ENCODE assay signal across 8 mouse cellular contexts in genomic region chr6:127945725-127946124, GRCm38 (mm10). TPM values are rescaled to one million over a fixed set of nuclear protein-coding genes. Genes with fewer than 3 reads are reported as not detected.
A peak's percentile ranks its signal among the peaks of the same experiment; 100 is the strongest.
DNase-seq lines count a peak whose midpoint lies in the region.

No protein-coding gene starts in this region.

- no peak overlapping the region for H3K4me3 ChIP-seq in forebrain, embryonic 10.5 days

- H3K9me3 ChIP-seq in forebrain, embryonic 10.5 days: no peaks in the 10 kb centered on the region

- DNase-seq in Muller cell, postnatal 12 days (ENCODE audit: inconsistent ontology term): peak; percentile 31
- DNase-seq in c-Kit-positive CD71-positive TER-119-positive erythroid progenitor cells, embryonic 14.5 days (ENCODE audit: low spot score): peak; percentile 28
- peak; percentile 73 for DNase-seq in forebrain, embryonic 10.5 days (ENCODE audit: extremely low spot score, low spot score)
- peak; percentile 67 to 71 for DNase-seq in heart, postnatal 36 days
- peak; percentile 82 to 85 for DNase-seq in kidney, postnatal 4 days
- peak; percentile 41 to 48 for DNase-seq in lung, adult 18-20 months
- peak; percentile 73 for DNase-seq in ovary, postnatal 14 days (ENCODE audit: low spot score)
- DNase-seq in thymus, postnatal 4 days: peak; percentile 74

- intact Hi-C loops in heart, postnatal 36 days (cut with DNase I): loop anchor here (2.0 to 5.0 kb wide), 2 partner anchors 329 to 443 kb away; no protein-coding TSS in a partner anchor

- 0 out of 2 replicates have a peak, but pooled peaks cover 3% of the 10 kb centered on the region for H3K27me3 ChIP-seq in forebrain, embryonic 10.5 days (ENCODE audit: poor library complexity, severe bottlenecking)

- 62% methylated on average over 9 of the region's 9 CpGs for WGBS in forebrain, embryonic 10.5 days

- no peaks in the 10 kb centered on the region for H3K36me3 ChIP-seq in forebrain, embryonic 10.5 days (replicated peaks)

- H3K4me1 ChIP-seq in forebrain, embryonic 10.5 days: no peaks in the 10 kb centered on the region

- no peak overlapping the region for H3K27ac ChIP-seq in forebrain, embryonic 10.5 days

RNA-seq across cellular contexts. Expression of gene Tspan11, which starts 58.3 kb away (rescaled TPM):
- 3.6 and 3.9 TPM in 2 replicates for polyA plus RNA-seq in forebrain, embryonic 10.5 days (2016; fragmentation: Nextera tagmentation; extraction: Ambion mirVana)
- total RNA-seq in heart, postnatal 36 days (2021): 1 to 10 TPM; 1.1 to 1.6 TPM

Comparison
In these comparisons a context has a peak if more than half of its experiments do, and no peak if none do; other contexts are left out.
1. DNase-seq: peak in every context shown above with its lines; median percentile 84 in kidney, postnatal 4 days; 74 in thymus, postnatal 4 days; 73 in forebrain, embryonic 10.5 days; 73 in ovary, postnatal 14 days; 69 in heart, postnatal 36 days; 44 in lung, adult 18-20 months; 31 in Muller cell, postnatal 12 days; 28 in c-Kit-positive CD71-positive TER-119-positive erythroid progenitor cells, embryonic 14.5 days.